Mouse (Mus musculus): ENCODE measurements around the gene Gm42674. TPM values are rescaled to one million over a fixed set of nuclear protein-coding genes. Genes with fewer than 3 reads are reported as not detected.

Gm42674 gene
- total RNA-seq, 1 experiment = not detected

GRCm38 (mm10) chr3:90603623-90604022 lies 1.9 kb downstream of the Gm42674 start, which contains the start of gene S100a4:
Gene S100a4 (plus strand): TSS chr3:90603771.
- H3K27ac ChIP-seq (ENCODE audit: insufficient read depth, low read depth, low read length, poor library complexity, severe bottlenecking) = no peak within 1 kb of the TSS
- no peaks in the 10 kb centered on the region for H3K4me1 ChIP-seq (ENCODE audit: control insufficient read depth in 2 of 2, insufficient read depth in 2 of 2, low read length in 2 of 2, poor library complexity in 1 of 2)
- DNase-seq (ENCODE audit: low read depth, low spot score) = no peak
- no peak within 1 kb of the TSS for H3K4me3 ChIP-seq (ENCODE audit: insufficient read depth in 1 of 2, low read depth in 1 of 2, low read length in 2 of 2, poor library complexity in 1 of 2, severe bottlenecking in 1 of 2)
- no peaks in the 10 kb centered on the region for H3K36me3 ChIP-seq (ENCODE audit: control insufficient read depth, insufficient read depth, low read length, poor library complexity, severe bottlenecking)
- TF ChIP-seq ZNF384 (IDR thresholded peaks at IDR 0.05; ENCODE audit: low read depth, low read length) (no peak), ZC3H11A (IDR thresholded peaks at IDR 0.05; ENCODE audit: borderline replicate concordance, low read depth, low read length) (no peak), HCFC1 (IDR thresholded peaks at IDR 0.05; ENCODE audit: borderline replicate concordance, insufficient read depth, low read length) (no peak), MAFK (IDR thresholded peaks at IDR 0.05; ENCODE audit: insufficient read depth, low read depth, low read length) (no peak), CHD2 (IDR thresholded peaks at IDR 0.05; ENCODE audit: low read depth, low read length) (no peak)
- H3K9ac ChIP-seq (ENCODE audit: insufficient read depth, low read depth, low read length, poor library complexity, severe bottlenecking) = no peak within 1 kb of the TSS
- no peaks in the 10 kb centered on the region for H3K9me3 ChIP-seq (ENCODE audit: control insufficient read depth, insufficient read depth, low read depth, low read length)
- in situ Hi-C loops (cut with MboI; ENCODE audit: low sequenced_read_pairs in 2 of 2, unreplicated experiment in 2 of 2) = no loop called here

DNA sequence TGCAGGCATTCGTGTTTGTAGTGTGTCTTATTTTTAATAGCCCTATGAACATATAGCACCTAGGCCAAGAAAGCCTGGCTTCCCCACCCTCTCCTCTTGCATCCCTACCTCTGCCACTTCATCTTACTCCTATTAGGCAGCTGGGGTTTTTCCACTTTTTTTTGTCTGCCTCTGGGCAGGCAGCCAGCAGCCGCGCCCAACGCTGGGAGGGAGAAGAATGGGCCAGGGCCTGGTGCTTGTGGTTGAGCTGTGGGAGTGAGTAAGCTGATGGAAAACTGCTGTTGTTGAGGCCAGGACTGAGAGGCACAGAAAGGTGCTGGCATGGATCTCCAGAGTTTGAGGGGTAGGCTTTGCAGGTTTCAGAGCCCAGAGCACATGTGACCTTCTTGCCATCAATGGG lies 2.7 kb downstream of the Gm42674 start:
- no peak for DNase-seq (ENCODE audit: low read depth, low spot score)
- no peak overlapping the region for H3K27ac ChIP-seq (ENCODE audit: insufficient read depth, low read depth, low read length, poor library complexity, severe bottlenecking)
- H3K36me3 ChIP-seq (ENCODE audit: control insufficient read depth, insufficient read depth, low read length, poor library complexity, severe bottlenecking) = no peaks in the 10 kb centered on the region
- no peaks in the 10 kb centered on the region for H3K9me3 ChIP-seq (ENCODE audit: control insufficient read depth, insufficient read depth, low read depth, low read length)
- H3K4me3 ChIP-seq (ENCODE audit: insufficient read depth in 1 of 2, low read depth in 1 of 2, low read length in 2 of 2, poor library complexity in 1 of 2, severe bottlenecking in 1 of 2) = no peak overlapping the region
- H3K4me1 ChIP-seq (ENCODE audit: control insufficient read depth in 2 of 2, insufficient read depth in 2 of 2, low read length in 2 of 2, poor library complexity in 1 of 2) = no peaks in the 10 kb centered on the region
- in situ Hi-C loops (cut with MboI; ENCODE audit: low sequenced_read_pairs in 2 of 2, unreplicated experiment in 2 of 2) = no loop called here
- H3K9ac ChIP-seq (ENCODE audit: insufficient read depth, low read depth, low read length, poor library complexity, severe bottlenecking) = no peak overlapping the region
- TF ChIP-seq ZNF384 (IDR thresholded peaks at IDR 0.05; ENCODE audit: low read depth, low read length) (no peak), HCFC1 (IDR thresholded peaks at IDR 0.05; ENCODE audit: borderline replicate concordance, insufficient read depth, low read length) (no peak), CHD2 (IDR thresholded peaks at IDR 0.05; ENCODE audit: low read depth, low read length) (no peak), MAFK (IDR thresholded peaks at IDR 0.05; ENCODE audit: insufficient read depth, low read depth, low read length) (no peak), ZC3H11A (IDR thresholded peaks at IDR 0.05; ENCODE audit: borderline replicate concordance, low read depth, low read length) (no peak)

DNA sequence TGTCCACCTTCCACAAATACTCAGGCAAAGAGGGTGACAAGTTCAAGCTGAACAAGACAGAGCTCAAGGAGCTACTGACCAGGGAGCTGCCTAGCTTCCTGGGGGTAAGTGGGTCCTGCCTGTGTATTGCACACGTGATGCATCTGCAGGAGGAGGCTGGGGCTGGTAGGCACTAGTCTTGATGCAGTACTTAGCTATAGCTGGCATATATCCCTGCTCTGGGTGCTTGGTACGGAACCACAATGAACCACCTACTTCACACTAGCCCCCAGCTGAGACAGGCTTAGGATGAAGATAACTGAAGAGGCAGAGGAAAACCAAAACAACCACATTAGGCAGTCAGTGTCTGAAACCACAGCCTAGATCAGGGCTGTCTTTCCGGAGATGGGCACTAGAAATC lies 3.3 kb downstream of the Gm42674 start:
- no peak overlapping the region for H3K27ac ChIP-seq (ENCODE audit: insufficient read depth, low read depth, low read length, poor library complexity, severe bottlenecking)
- no peaks in the 10 kb centered on the region for H3K9me3 ChIP-seq (ENCODE audit: control insufficient read depth, insufficient read depth, low read depth, low read length)
- no peaks in the 10 kb centered on the region for H3K4me1 ChIP-seq (ENCODE audit: control insufficient read depth in 2 of 2, insufficient read depth in 2 of 2, low read length in 2 of 2, poor library complexity in 1 of 2)
- no peak for TF ChIP-seq CHD2 (IDR thresholded peaks at IDR 0.05; ENCODE audit: low read depth, low read length)
- TF ChIP-seq MAFK (IDR thresholded peaks at IDR 0.05; ENCODE audit: insufficient read depth, low read depth, low read length) = no peak
- no peak for TF ChIP-seq HCFC1 (IDR thresholded peaks at IDR 0.05; ENCODE audit: borderline replicate concordance, insufficient read depth, low read length)
- TF ChIP-seq ZNF384 (IDR thresholded peaks at IDR 0.05; ENCODE audit: low read depth, low read length) = no peak
- no peak for TF ChIP-seq ZC3H11A (IDR thresholded peaks at IDR 0.05; ENCODE audit: borderline replicate concordance, low read depth, low read length)
- DNase-seq (ENCODE audit: low read depth, low spot score) = no peak
- in situ Hi-C loops (cut with MboI; ENCODE audit: low sequenced_read_pairs in 2 of 2, unreplicated experiment in 2 of 2) = no loop called here
- no peaks in the 10 kb centered on the region for H3K36me3 ChIP-seq (ENCODE audit: control insufficient read depth, insufficient read depth, low read length, poor library complexity, severe bottlenecking)
- no peak overlapping the region for H3K4me3 ChIP-seq (ENCODE audit: insufficient read depth in 1 of 2, low read depth in 1 of 2, low read length in 2 of 2, poor library complexity in 1 of 2, severe bottlenecking in 1 of 2)
- H3K9ac ChIP-seq (ENCODE audit: insufficient read depth, low read depth, low read length, poor library complexity, severe bottlenecking) = no peak overlapping the region

DNA sequence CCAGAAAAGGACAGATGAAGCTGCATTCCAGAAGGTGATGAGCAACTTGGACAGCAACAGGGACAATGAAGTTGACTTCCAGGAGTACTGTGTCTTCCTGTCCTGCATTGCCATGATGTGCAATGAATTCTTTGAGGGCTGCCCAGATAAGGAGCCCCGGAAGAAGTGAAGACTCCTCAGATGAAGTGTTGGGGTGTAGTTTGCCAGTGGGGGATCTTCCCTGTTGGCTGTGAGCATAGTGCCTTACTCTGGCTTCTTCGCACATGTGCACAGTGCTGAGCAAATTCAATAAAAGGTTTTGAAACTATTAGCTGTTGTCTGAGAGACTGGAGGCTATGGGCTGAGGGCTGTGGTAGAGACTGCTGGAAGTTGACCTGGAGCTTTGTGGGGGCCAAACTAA lies 4.0 kb downstream of the Gm42674 start:
- no peak for DNase-seq (ENCODE audit: low read depth, low spot score)
- no peaks in the 10 kb centered on the region for H3K4me1 ChIP-seq (ENCODE audit: control insufficient read depth in 2 of 2, insufficient read depth in 2 of 2, low read length in 2 of 2, poor library complexity in 1 of 2)
- no peak overlapping the region for H3K4me3 ChIP-seq (ENCODE audit: insufficient read depth in 1 of 2, low read depth in 1 of 2, low read length in 2 of 2, poor library complexity in 1 of 2, severe bottlenecking in 1 of 2)
- no peaks in the 10 kb centered on the region for H3K9me3 ChIP-seq (ENCODE audit: control insufficient read depth, insufficient read depth, low read depth, low read length)
- in situ Hi-C loops (cut with MboI; ENCODE audit: low sequenced_read_pairs in 2 of 2, unreplicated experiment in 2 of 2) = no loop called here
- no peak overlapping the region for H3K9ac ChIP-seq (ENCODE audit: insufficient read depth, low read depth, low read length, poor library complexity, severe bottlenecking)
- TF ChIP-seq HCFC1 (IDR thresholded peaks at IDR 0.05; ENCODE audit: borderline replicate concordance, insufficient read depth, low read length) (no peak), CHD2 (IDR thresholded peaks at IDR 0.05; ENCODE audit: low read depth, low read length) (no peak), MAFK (IDR thresholded peaks at IDR 0.05; ENCODE audit: insufficient read depth, low read depth, low read length) (no peak), ZC3H11A (IDR thresholded peaks at IDR 0.05; ENCODE audit: borderline replicate concordance, low read depth, low read length) (no peak), ZNF384 (IDR thresholded peaks at IDR 0.05; ENCODE audit: low read depth, low read length) (no peak)
- H3K27ac ChIP-seq (ENCODE audit: insufficient read depth, low read depth, low read length, poor library complexity, severe bottlenecking) = no peak overlapping the region
- no peaks in the 10 kb centered on the region for H3K36me3 ChIP-seq (ENCODE audit: control insufficient read depth, insufficient read depth, low read length, poor library complexity, severe bottlenecking)

- no peak for DNase-seq (ENCODE audit: low read depth, low spot score)
- H3K9me3 ChIP-seq (ENCODE audit: control insufficient read depth, insufficient read depth, low read depth, low read length) = no peaks in the 10 kb centered on the region
- no peak overlapping the region for H3K27ac ChIP-seq (ENCODE audit: insufficient read depth, low read depth, low read length, poor library complexity, severe bottlenecking)
- no peak overlapping the region for H3K9ac ChIP-seq (ENCODE audit: insufficient read depth, low read depth, low read length, poor library complexity, severe bottlenecking)
- TF ChIP-seq ZNF384 (IDR thresholded peaks at IDR 0.05; ENCODE audit: low read depth, low read length) (no peak), MAFK (IDR thresholded peaks at IDR 0.05; ENCODE audit: insufficient read depth, low read depth, low read length) (no peak), ZC3H11A (IDR thresholded peaks at IDR 0.05; ENCODE audit: borderline replicate concordance, low read depth, low read length) (no peak), HCFC1 (IDR thresholded peaks at IDR 0.05; ENCODE audit: borderline replicate concordance, insufficient read depth, low read length) (no peak), CHD2 (IDR thresholded peaks at IDR 0.05; ENCODE audit: low read depth, low read length) (no peak)
- no peak overlapping the region for H3K4me3 ChIP-seq (ENCODE audit: insufficient read depth in 1 of 2, low read depth in 1 of 2, low read length in 2 of 2, poor library complexity in 1 of 2, severe bottlenecking in 1 of 2)
- no peaks in the 10 kb centered on the region for H3K36me3 ChIP-seq (ENCODE audit: control insufficient read depth, insufficient read depth, low read length, poor library complexity, severe bottlenecking)
- in situ Hi-C loops (cut with MboI; ENCODE audit: low sequenced_read_pairs in 2 of 2, unreplicated experiment in 2 of 2) = no loop called here
- H3K4me1 ChIP-seq (ENCODE audit: control insufficient read depth in 2 of 2, insufficient read depth in 2 of 2, low read length in 2 of 2, poor library complexity in 1 of 2) = no peaks in the 10 kb centered on the region
Measured at GRCm38 (mm10) chr3:90606185-90606584, 4.5 kb downstream of the Gm42674 start.

All from ES-E14 (cell line).